Mouse (Mus musculus): Measurements from ENCODE around the gene Vmn2r7.

GRCm38 (mm10) chr3:64782901-64783300 is 61.7 kb downstream of the Vmn2r7 start:
- no peak for TF ChIP-seq GATA1 (IDR thresholded peaks at IDR 0.05; ENCODE audit: borderline replicate concordance, low read length)
- TF ChIP-seq FLI1 (IDR thresholded peaks at IDR 0.05; ENCODE audit: low read length): no peak
